ENCODE assay signal across 14 mouse cellular contexts in genomic region chr3:27593485-27594138, GRCm38 (mm10).
DNase-seq lines count a peak whose midpoint lies in the region; ATAC-seq and TF ChIP-seq lines count a peak whose summit lies in the region.
"Had no signal": no experiment of that assay in that cellular context is flagged by ENCODE, and none has a peak within 500 bp of the region (broad histone marks: within the 10 kb centered on the region; RNA-seq: fewer than 3 reads in every experiment).

No protein-coding gene starts in this region.

- no peak overlapping the region for H3K4me3 ChIP-seq in left cerebral cortex, adult 2 months
- no peak overlapping the region for H3K4me3 ChIP-seq in embryonic facial prominence, embryonic 13.5 days
- H3K4me3 ChIP-seq: hindbrain, embryonic 10.5 days; midbrain, embryonic 13.5 days had no signal

- H3K4me2 ChIP-seq in embryonic facial prominence, embryonic 13.5 days, result no peak overlapping the region
- H3K4me2 ChIP-seq: midbrain, embryonic 13.5 days had no signal

- no peak for TF ChIP-seq CTCF in left cerebral cortex, adult 2 months (IDR thresholded peaks at IDR 0.05)

- no peak for ATAC-seq in embryonic facial prominence, embryonic 13.5 days (ENCODE audit: insufficient number of reproducible peaks, insufficient read depth, low FRiP score, low TSS enrichment, low read depth)
- ATAC-seq: midbrain, embryonic 13.5 days had no signal

- H3K27me3 ChIP-seq in embryonic facial prominence, embryonic 13.5 days, result no peaks in the 10 kb centered on the region
- H3K27me3 ChIP-seq: midbrain, embryonic 13.5 days had no signal

- DNase-seq in frontal cortex, adult 2 months (ENCODE audit: extremely low spot score in 1 of 2, low spot score in 1 of 2), result peak; percentile 33 to 53
- no peak for DNase-seq in frontal cortex, postnatal 10 days (ENCODE audit: low spot score in 2 of 2)
- DNase-seq in left cerebral cortex, postnatal 36 days (ENCODE audit: low spot score in 2 of 2), result peak; percentile 30 to 43
- no peak for DNase-seq in left cerebral cortex, adult 2 months (ENCODE audit: extremely low spot score in 1 of 2, low spot score in 2 of 2)
- peak; percentile 68 for DNase-seq in telencephalon, adult 2 months (ENCODE audit: low read depth, low spot score)
- no peak for DNase-seq in heart, postnatal 36 days
- DNase-seq: adrenal gland, adult 8-10 months; B cell, adult 2 months; cerebellum, adult 2 months; thymus, postnatal 4 days had no signal

- WGBS in embryonic facial prominence, embryonic 13.5 days, result 82% methylated on average over 7 of the region's 7 CpGs

- no peak overlapping the region for H3K27ac ChIP-seq in left cerebral cortex, adult 2 months
- peak overlapping the region; percentile 24 for H3K27ac ChIP-seq in embryonic facial prominence, embryonic 13.5 days
- H3K27ac ChIP-seq: hindbrain, embryonic 10.5 days; liver, embryonic 14.5 days; midbrain, embryonic 13.5 days had no signal

- no peaks in the 10 kb centered on the region for H3K9me3 ChIP-seq in embryonic facial prominence, embryonic 13.5 days
- H3K9me3 ChIP-seq: midbrain, embryonic 13.5 days had no signal

- no peak overlapping the region for H3K9ac ChIP-seq in embryonic facial prominence, embryonic 13.5 days
- H3K9ac ChIP-seq: liver, embryonic 14.5 days; midbrain, embryonic 13.5 days had no signal

- intact Hi-C loops in left cerebral cortex, postnatal 36 days (cut with DNase I), result loop anchor here (5.0 kb wide), 1 partner anchor 119 kb away; the partner anchor contains the start of gene Fndc3b
- intact Hi-C loops in left cerebral cortex, adult 2 months (cut with DNase I), result loop anchor here (5.0 kb wide), 1 partner anchor 114 kb away; no protein-coding TSS in a partner anchor
- intact Hi-C loops in heart, postnatal 36 days (cut with DNase I), result no loop called here

- H3K36me3 ChIP-seq in embryonic facial prominence, embryonic 13.5 days, result 0 out of 2 replicates have a peak, but pooled peaks cover 13% of the 10 kb centered on the region
- H3K36me3 ChIP-seq: hindbrain, embryonic 10.5 days; midbrain, embryonic 13.5 days had no signal

- peaks cover 33% of the 10 kb centered on the region; the same call in 1 of the 2 replicates for H3K4me1 ChIP-seq in embryonic facial prominence, embryonic 13.5 days
- H3K4me1 ChIP-seq: hindbrain, embryonic 10.5 days; midbrain, embryonic 13.5 days had no signal

Comparison
In these comparisons a context has a peak if more than half of its experiments do, and no peak if none do; other contexts are left out.
1. DNase-seq: peak in frontal cortex, adult 2 months (2 of 2), left cerebral cortex, postnatal 36 days (2 of 2) and telencephalon, adult 2 months (single experiment); none in frontal cortex, postnatal 10 days (0 of 2), left cerebral cortex, adult 2 months (0 of 2) and heart, postnatal 36 days (0 of 2).